Mouse (Mus musculus): ENCODE results near the gene E330034G19Rik.

DNA sequence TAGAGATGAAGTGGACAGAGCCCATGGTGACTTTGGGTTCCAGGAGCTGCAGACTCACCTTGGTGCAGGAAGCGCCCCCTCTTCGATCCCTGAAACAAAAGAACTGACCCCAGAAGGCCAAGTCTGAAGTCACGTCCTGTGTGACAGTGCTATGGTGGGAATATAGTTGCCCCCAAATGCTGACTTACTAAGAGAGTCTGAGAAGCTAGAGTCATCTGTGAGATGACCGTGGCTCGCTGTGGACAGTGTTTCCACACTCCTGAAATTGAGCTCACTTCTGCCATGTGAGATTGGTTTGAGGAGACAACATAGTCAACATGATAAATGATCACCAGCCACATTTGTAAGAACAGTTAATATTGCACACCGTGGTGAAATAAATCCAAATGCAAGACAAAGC lies 30.6 kb upstream of the E330034G19Rik start:
- no peak for TF ChIP-seq EP300 (IDR thresholded peaks at IDR 0.05)
- no peak for TF ChIP-seq CTCF (IDR thresholded peaks at IDR 0.05)
